Mouse (Mus musculus) ovary, adult 10 weeks (tissue): ENCODE data around the gene P2rx7. TPM values are rescaled to one million over a fixed set of nuclear protein-coding genes. Genes with fewer than 3 reads are reported as not detected.

Experiments
- polyA plus RNA-seq: library from polyadenylated mRNA; stranded (reverse); fragments of 350-450 nt; fragmentation: Illumina TruSeq; extraction: RNeasy Lipid Tissue Mini Kit (QIAGEN cat#74804); gene quantifications from one replicate; pipeline ENCODE4 v1.2.3, GENCODE M21; 2014

P2rx7 gene
- 6.9 TPM for polyA plus RNA-seq

GRCm38 (mm10) chr5:122643701-122644100 is at the start of gene P2rx7:
Gene P2rx7, plus strand, starts transcription at chr5:122643911.

GRCm38 (mm10) chr5:122613908-122614732 is 29.6 kb upstream of the P2rx7 start, which contains the start of gene Ift81:
Gene Ift81, minus strand, starts transcription at chr5:122614518.

GRCm38 (mm10) chr5:122707276-122708181 is 63.8 kb downstream of the P2rx7 start, which contains the start of gene P2rx4:
Gene P2rx4, plus strand, starts transcription at chr5:122707544.

Other genes with a start within 250 kb of the P2rx7 start
- 14.4 TPM for gene Anapc7, start 222.2 kb upstream of the P2rx7 start, polyA plus RNA-seq
- gene Atp2a2, start 141.7 kb upstream of the P2rx7 start, polyA plus RNA-seq, result 300 TPM
- gene Ift81, start 29.4 kb upstream of the P2rx7 start, polyA plus RNA-seq, result 72.1 TPM
- gene P2rx4, start 63.6 kb downstream of the P2rx7 start, polyA plus RNA-seq, result 9.6 TPM
- gene Camkk2, start 135.5 kb downstream of the P2rx7 start, polyA plus RNA-seq, result 17.6 TPM
- 301 TPM for gene Anapc5, start 177.4 kb downstream of the P2rx7 start, polyA plus RNA-seq
- 22.6 TPM for gene Rnf34, start 206.1 kb downstream of the P2rx7 start, polyA plus RNA-seq